Mouse (Mus musculus) bone marrow, adult 2 months (tissue): ENCODE measurements around the gene Cdc42bpg.
A peak's percentile ranks its signal among the peaks of the same experiment; 100 is the strongest.

Experiments used
- CTCF ChIP-seq: fragments of 200-500 bp; IDR thresholded peaks from 2 replicates; pipeline ENCODE4 v1.5.1; 2011; ENCODE audit warnings: low read length, control low read depth; ENCODE audit not compliant: control insufficient read depth, insufficient read depth
- POLR2A ChIP-seq: fragments of 200-500 bp; IDR thresholded peaks from 2 replicates; pipeline ENCODE4 v1.6.1; 2011; ENCODE audit warnings: low read depth, mild to moderate bottlenecking, control low read depth, low read length, borderline replicate concordance; ENCODE audit not compliant: control insufficient read depth

DNA sequence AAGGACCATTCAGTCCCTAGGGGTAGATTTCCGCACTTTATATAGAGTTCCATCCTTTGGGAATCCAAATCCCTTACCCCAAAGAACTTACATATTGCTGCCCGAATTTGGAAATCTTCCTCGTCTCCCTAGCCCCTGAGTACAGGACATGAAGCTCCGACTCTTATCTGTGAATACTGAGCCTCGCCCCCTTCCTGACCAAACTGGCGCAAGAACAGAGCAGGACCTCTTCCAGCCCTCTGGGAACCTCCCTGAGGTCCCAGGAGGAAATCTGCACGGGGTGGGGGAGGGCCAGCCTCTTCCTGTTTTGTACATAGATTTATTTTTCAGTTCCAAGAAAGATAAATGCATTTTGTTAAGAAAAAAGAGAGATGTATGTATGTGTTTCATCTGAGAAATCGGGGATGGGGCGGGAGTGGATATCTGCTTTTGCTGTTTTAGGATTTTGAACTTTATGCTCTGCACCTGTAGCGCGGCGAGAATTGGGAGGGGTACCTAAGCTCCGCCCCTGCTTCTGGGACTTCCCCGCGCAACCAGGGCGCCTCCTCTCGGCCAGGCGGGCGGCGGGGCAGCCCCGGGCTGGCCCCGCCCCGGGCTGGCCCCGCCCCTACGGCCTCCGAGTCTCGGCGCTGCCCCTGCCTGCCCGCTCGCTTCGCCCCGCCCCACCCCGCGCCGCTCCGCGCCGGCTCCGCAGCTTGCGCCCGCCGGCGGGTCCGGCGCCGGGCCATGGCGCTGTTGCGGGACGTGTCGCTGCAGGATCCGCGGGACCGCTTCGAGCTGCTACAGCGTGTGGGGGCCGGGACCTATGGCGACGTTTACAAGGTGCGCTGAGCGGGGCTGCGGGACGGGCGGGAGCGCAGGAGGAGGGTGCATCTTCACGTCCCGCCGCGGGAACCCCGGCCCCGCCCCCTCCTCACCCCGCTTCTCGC, 34.5 kb downstream of the Cdc42bpg start, which contains the start of gene Map4k2:
- TF ChIP-seq POLR2A (peak; percentile 50; the same call in 1 of the 2 replicates), CTCF (peak; percentile 4; the same call in 1 of the 2 replicates)
